Mouse (Mus musculus) activated CD4-positive, CD25-positive, alpha-beta regulatory T cell, adult 9 weeks (primary cell): ENCODE measurements around the gene Fer. TPM values are rescaled to one million over a fixed set of nuclear protein-coding genes. Genes with fewer than 3 reads are reported as not detected.

ENCODE experiments used
- polyA plus RNA-seq: library from polyadenylated mRNA; unstranded; fragments of 100-300 nt; shearing (Covaris generic); gene quantifications from one replicate; pipeline ENCODE4 v1.2.1, GENCODE M21; 2017

The Fer gene
- polyA plus RNA-seq = 0.22 TPM

DNA sequence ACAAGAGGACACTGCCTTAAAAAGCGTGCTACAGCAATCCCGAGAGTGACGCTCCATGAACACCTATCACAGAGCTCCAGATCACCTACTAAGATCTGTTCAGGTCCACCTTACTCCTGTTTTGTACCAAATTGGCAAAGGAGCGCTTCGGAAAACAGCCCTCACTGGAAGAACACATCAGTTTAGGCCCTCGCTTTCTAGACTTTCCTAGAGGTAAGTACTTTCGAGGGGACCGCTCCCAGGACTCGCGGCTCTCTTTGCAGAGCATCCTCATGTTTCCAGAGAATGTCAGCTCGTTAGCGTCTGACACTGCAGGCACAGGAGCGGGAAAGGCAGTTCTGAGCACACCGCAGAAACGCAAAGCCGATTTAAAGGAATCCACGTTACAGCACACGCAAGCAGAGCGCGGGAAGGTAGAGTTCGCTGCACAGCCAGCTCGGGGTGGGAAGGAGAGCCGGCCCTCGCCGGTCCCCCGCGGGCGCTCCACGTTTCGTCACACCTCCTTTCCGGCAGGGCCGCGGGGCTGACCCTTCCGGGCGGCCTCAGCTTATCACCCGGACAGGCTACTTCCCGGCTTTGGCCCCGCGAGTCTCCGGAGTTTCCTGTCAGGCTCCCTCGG lies at the start of gene Fer:
Gene Fer (plus strand): TSS at position 51 of the 619 bp plus-strand sequence.

DNA sequence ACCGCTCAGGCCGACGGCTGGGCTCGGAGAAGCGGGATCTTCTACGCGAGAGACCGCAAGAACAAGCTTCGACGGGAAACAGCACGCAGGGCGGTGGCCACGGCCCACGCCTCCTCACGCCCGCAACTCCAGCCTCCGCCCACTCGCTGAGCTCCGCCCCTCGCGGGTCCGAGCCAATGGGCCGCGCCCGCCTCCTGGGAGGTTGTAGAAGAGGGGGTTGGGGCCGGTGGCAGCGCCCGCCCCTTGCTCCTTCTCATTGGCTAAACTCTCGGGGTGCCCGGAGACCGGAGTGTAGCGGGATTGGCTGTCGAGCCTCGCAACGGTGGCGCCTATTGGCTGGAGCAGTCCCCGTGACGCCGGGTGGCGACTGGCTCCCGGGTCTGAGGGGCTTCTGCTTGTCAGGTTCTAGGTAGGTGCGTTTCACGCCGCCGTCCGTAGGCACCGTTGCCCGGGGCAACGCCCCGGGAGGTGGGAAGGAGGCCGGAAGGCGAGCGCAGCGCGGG lies 836 bp downstream of the Fer start, which contains the start of gene A930002H24Rik:
Gene A930002H24Rik (minus strand): TSS at position 145 of the 503 bp plus-strand sequence.

Other genes with a start within 250 kb of the Fer start
- not detected for gene A930002H24Rik, start 729 bp downstream of the Fer start, polyA plus RNA-seq